Comparison of ENCODE assay signal across 38 mouse cellular contexts in the genomic region with DNA sequence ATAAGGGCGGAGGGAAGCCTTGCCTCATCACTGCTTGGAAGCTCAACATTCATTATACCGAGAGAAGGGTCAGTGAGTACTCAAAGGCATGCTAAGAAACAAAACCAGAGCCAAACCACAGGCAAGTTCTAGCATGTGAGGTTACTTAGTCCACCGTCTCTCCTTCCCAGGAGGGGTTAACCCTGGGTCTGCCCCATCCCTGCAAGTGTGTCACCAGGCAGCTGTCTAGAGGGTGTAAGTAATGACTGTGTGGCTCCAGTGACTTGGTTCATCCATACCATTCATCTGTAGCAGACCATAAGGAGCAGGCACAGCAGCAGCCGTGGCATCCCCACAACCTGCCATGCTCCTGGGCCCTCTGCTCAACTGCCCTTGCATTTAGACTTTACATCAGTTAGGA. TPM values are rescaled to one million over a fixed set of nuclear protein-coding genes. Genes with fewer than 3 reads are reported as not detected.
"Had no signal": no experiment of that assay in that cellular context is flagged by ENCODE, and none has a peak within 500 bp of the region (broad histone marks: within the 10 kb centered on the region; RNA-seq: fewer than 3 reads in every experiment).

No protein-coding gene starts in this region.

- DNase-seq: gastrocnemius, adult 2 months; gastrocnemius, postnatal 10 days; gastrocnemius, postnatal 25 days; heart, adult 2 months; heart, postnatal 10 days; heart, postnatal 4 days; kidney, adult 18-20 months; kidney, adult 9 months; kidney, postnatal 14 days; kidney, postnatal 4 days; liver; liver, embryonic 13.5 days; liver, postnatal 0 days had no signal

- H3K27me3 ChIP-seq: heart, embryonic 12.5 days; intestine, embryonic 15.5 days; liver, embryonic 13.5 days; liver, embryonic 15.5 days had no signal

- H3K36me3 ChIP-seq: heart, embryonic 10.5 days; heart, embryonic 12.5 days; hindbrain, embryonic 10.5 days; hindbrain, embryonic 12.5 days; intestine, embryonic 15.5 days; liver, embryonic 13.5 days; liver, embryonic 15.5 days had no signal

- H3K4me3 ChIP-seq: gastrocnemius, adult 2 months; heart, adult 2 months; heart, embryonic 10.5 days; heart, embryonic 12.5 days; hindbrain, embryonic 10.5 days; hindbrain, embryonic 12.5 days; intestine, embryonic 15.5 days; layer of hippocampus, adult 2 months; left cerebral cortex, adult 2 months; liver, embryonic 13.5 days; liver, embryonic 15.5 days had no signal

- H3K27ac ChIP-seq: gastrocnemius, adult 2 months; heart, adult 2 months; heart, embryonic 10.5 days; hindbrain, embryonic 10.5 days; hindbrain, embryonic 12.5 days; hindbrain, embryonic 14.5 days; intestine, embryonic 15.5 days; layer of hippocampus, adult 2 months; left cerebral cortex, adult 2 months; liver, embryonic 13.5 days; liver, embryonic 15.5 days had no signal

- ATAC-seq: hindbrain, embryonic 16.5 days; inflammation-experienced regulatory T-cells, adult 6 months; intestine, embryonic 15.5 days; intestine, postnatal 0 days; liver, postnatal 0 days had no signal

- H3K9me3 ChIP-seq: heart, embryonic 10.5 days; heart, embryonic 12.5 days; hindbrain, embryonic 10.5 days; hindbrain, embryonic 12.5 days; intestine, embryonic 15.5 days; liver, embryonic 13.5 days; liver, embryonic 15.5 days had no signal

- H3K4me1 ChIP-seq: intestine, embryonic 15.5 days; liver, embryonic 13.5 days; liver, embryonic 15.5 days had no signal

- H3K4me2 ChIP-seq: heart, embryonic 12.5 days; hindbrain, embryonic 12.5 days; hindbrain, embryonic 14.5 days; intestine, embryonic 15.5 days; liver, embryonic 11.5 days; liver, embryonic 13.5 days; liver, embryonic 15.5 days had no signal

- H3K9ac ChIP-seq: heart, embryonic 12.5 days; hindbrain, embryonic 12.5 days; hindbrain, embryonic 14.5 days; intestine, embryonic 15.5 days; liver, embryonic 13.5 days; liver, embryonic 15.5 days; liver, postnatal 0 days had no signal

RNA-seq across cellular contexts. Expression of a gene that starts 5.8 kb away (rescaled TPM):
- total RNA-seq: gastrocnemius, adult 2 months; gastrocnemius, postnatal 10 days; gastrocnemius, postnatal 25 days; gastrocnemius, postnatal 4 days; granulocyte monocyte progenitor cell, adult 5-6 weeks; heart, adult 2 months; heart, postnatal 10 days; heart, postnatal 25 days; heart, postnatal 4 days; layer of hippocampus, adult 2 months; layer of hippocampus, postnatal 10 days; layer of hippocampus, postnatal 25 days; left cerebral cortex, adult 2 months; left cerebral cortex, postnatal 14 days; left cerebral cortex, postnatal 36 days had no signal
- polyA plus RNA-seq: frontal cortex, adult 2 months; heart, adult 2 months; heart, embryonic 10.5 days; heart, embryonic 12.5 days; heart, embryonic 14.5 days; heart, embryonic 16.5 days; hindbrain, embryonic 10.5 days; hindbrain, embryonic 12.5 days; hindbrain, embryonic 14.5 days; hindbrain, embryonic 16.5 days; inflammation-experienced regulatory T-cells, adult 6 months; intestine, embryonic 15.5 days; intestine, postnatal 0 days; limb, embryonic 11.5 days; limb, embryonic 14.5 days; liver, embryonic 11.5 days; liver, embryonic 13.5 days; liver, embryonic 15.5 days; liver, postnatal 0 days had no signal
